Mouse (Mus musculus): Measurements from ENCODE around the gene Dyx1c1.
A peak's percentile ranks its signal among the peaks of the same experiment; 100 is the strongest.

Gene Dyx1c1

DNA sequence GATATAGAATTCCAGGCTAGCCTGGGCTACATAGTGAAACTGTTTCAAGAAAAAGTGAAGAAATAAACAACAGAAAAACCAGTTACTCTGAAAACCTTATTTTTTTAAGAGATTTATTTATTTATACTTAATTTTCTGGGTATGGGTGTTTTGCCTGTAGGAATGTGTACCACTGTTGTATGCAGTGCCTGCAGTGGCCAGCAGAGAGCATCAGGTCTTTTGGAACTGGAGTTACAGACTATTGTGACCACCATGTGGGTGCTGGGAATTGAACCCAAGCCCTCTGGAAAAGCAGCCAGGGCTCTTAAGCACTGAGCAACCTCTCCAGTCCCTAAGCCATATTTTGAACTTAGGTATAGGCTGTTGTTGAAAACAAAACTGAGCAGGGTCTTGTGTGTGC lies 14.4 kb downstream of the Dyx1c1 start:
- DNase-seq (ENCODE audit: low read depth), result no peak

GRCm38 (mm10) chr9:72974734-72975133 lies 16.1 kb downstream of the Dyx1c1 start:
- DNase-seq (ENCODE audit: low read depth), result peak; percentile 79

GRCm38 (mm10) chr9:72975242-72975641 lies 16.7 kb downstream of the Dyx1c1 start:
- DNase-seq (ENCODE audit: low read depth), result no peak

DNA sequence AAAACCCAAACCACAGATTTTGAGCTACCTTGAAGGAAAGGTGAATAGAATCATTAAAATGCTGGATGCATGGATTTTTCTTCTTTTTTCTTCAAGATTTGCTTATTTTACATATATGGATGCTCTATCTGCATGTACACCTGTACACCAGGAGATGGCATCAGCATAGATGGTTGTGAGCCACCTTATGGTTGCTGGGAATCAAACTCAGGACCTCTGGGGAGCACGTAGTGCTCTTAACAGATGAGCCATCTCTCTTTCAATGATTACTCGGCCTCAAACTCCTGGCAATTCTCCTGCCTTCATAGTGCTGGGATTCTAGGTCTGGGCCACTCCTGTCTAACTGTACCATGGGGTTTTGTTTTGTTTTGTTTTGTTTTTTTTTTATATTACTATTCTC lies 24.5 kb downstream of the Dyx1c1 start:
- DNase-seq (ENCODE audit: low read depth), result no peak

DNA sequence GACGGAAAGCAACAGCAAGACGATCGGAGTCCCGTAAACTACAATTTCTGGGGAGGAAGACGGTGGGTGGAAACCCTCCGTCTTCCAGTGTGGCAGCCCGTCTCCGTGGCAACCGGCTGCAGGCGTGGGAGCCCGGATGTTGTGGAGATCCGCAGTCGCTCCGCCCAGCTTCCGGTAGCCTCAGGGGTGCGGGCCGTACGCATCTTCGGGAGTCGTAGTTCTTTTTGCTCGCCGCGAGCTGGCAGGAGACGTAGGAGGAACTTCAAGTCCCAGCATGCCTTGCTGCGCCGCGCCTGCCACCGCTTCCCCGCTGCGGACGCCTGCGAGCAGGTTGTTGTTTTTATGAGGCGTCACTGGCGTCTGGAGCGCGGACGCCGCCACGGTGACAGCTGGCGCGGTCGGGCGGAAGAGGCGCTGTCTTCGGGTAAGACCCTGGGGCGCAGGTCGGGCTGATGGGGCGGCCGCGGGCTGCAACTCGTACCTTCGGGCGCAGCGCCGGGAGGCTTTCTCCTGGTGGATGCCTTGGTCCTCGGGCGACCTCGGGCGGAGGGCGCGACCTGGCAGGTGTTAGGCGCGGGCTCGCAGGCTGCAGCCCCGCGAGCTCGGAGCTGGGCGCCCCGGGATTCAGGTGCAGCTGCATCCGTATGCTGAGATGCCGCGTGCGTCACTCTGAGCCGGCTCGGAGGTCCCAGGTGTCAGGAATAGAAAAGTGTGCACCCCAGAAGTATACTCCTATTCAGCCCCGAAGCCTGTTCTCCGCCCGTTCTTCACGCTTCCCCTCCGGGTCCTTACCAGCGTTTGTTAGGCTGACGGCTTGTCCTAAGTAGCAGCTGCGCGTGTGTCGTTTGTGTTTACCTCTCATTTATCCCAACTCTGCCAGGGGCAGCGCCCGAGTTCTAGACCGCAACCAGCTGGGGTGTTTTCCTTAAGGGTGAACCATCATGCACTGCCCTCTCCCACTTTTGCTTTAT lies 26.9 kb downstream of the Dyx1c1 start, which contains the start of the genes Ccpg1os and Ccpg1:
TSS of gene Ccpg1os (minus strand) at position 133 of the 971 bp plus-strand sequence.
TSS of gene Ccpg1 (plus strand) at position 180 of the 971 bp plus-strand sequence.
- peak; percentile 98 for DNase-seq (ENCODE audit: low read depth)

DNA sequence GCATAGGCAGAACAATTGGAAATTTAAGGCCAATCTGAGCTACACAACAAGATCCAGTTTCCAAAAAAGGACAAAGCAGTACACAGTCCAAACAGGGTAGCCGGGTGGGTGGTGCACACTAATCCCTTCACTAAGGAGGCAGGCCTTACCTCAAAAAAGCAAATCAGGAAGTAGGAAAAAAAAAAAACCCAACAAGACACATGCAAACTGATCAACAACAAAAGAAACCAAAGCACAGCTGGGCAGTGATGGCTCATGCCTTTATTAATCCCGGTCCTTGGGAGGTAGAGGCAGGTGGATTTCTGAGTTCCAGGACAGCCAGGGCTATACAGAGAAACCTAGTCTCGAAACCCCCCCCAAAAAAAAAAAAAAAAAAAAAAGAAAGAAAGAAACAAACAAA lies 29.1 kb downstream of the Dyx1c1 start:
- no peak for DNase-seq (ENCODE audit: low read depth)

DNA sequence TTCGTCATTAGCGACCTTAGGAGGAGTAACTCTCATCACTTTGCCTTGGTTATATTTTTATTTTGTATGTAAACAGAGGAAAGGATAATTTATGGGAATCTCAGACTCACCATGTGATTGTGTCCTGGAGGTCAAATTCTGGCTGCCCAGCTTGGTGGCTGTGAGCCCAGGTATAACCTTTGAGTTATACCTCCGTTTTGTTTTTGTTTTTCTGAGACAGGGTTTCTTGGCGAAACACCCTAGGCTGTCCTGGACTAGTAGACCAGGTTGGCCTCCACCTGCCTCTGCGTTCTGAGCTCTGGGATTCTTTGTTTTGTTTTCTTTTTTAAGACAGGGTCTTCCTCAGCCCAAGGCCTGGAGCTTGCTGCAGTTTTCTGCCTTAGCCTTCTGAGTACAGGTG lies 30.1 kb downstream of the Dyx1c1 start:
- no peak for DNase-seq (ENCODE audit: low read depth)

DNA sequence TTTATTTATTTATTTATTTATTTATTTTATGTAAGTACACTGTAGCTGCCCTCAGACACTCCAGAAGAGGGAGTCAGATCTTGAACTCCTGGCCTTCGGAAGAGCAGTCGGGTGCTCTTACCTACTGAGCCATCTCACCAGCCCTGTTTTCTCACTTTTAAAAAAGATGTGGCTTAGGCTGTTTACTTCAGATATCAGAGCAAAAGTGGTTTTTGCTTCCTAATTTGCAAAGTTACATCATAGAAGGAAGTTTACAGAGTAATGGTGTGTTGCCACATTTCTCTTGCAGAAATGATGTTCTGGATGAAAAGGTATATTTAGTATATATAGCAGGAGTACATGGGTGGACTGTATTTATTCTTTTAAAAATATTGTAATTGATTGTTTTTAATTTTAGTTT lies 32.8 kb downstream of the Dyx1c1 start:
- DNase-seq (ENCODE audit: low read depth), result peak; percentile 70

DNA sequence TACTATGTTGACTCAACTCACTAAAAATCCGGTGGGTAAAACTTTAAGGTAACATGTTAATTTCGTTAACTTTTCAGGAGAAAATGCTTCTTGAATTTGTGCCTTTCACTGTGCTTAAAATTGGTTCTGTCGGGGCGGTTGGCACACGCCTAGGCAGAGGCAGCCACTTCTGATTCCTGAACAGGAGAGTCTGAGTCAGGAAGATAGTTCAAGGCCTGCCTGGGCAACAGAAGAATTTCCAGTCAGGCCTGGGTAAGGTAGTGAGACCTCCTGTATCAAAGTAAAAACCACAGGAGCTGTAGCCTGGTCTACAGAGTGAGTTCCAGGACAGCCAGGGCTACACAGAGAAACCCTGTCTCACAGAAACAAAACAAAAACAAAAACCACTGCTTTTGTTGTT lies 34.0 kb downstream of the Dyx1c1 start:
- DNase-seq (ENCODE audit: low read depth), result no peak

GRCm38 (mm10) chr9:72996167-72996566 lies 37.6 kb downstream of the Dyx1c1 start:
- DNase-seq (ENCODE audit: low read depth), result no peak

DNA sequence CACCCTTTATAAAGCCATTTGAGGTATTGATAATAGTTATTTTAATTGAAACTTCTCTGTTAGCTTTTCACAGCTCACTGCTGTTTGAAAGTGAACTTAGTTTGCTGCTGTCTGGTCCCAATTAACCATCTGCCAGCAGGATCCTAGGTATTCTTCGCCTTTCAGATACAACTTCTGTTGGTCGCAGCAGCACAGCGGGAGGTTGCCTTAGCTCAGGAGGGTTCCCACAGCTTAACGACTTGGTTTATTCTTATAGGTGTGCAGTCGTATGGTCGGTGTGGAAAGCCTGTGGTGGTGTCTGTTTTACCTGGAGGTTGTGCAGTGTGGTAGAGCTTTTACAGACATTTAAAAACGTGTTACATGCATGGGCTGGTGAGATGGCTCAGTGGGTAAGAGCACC lies 38.2 kb downstream of the Dyx1c1 start:
- no peak for DNase-seq (ENCODE audit: low read depth)

DNA sequence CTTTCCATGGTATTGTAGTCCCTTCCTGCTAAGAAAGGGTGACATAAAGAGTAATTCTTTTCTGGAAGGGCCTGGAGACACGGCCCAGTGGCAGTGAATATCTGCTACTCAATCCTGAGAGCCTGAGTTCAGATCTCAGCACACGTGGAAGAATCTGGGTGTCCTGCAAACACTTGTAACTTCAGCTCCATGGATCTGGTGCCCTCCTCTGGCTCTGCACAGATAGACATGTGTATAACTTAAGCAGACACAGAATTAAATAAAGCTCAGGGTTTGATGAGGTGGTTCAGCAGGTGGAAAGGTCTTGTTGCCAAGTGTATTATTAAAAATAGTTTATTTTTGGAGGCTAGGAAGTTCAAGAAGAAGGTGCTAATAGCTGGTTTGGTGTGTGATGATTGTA lies 41.9 kb downstream of the Dyx1c1 start:
- DNase-seq (ENCODE audit: low read depth), result peak; percentile 32

DNA sequence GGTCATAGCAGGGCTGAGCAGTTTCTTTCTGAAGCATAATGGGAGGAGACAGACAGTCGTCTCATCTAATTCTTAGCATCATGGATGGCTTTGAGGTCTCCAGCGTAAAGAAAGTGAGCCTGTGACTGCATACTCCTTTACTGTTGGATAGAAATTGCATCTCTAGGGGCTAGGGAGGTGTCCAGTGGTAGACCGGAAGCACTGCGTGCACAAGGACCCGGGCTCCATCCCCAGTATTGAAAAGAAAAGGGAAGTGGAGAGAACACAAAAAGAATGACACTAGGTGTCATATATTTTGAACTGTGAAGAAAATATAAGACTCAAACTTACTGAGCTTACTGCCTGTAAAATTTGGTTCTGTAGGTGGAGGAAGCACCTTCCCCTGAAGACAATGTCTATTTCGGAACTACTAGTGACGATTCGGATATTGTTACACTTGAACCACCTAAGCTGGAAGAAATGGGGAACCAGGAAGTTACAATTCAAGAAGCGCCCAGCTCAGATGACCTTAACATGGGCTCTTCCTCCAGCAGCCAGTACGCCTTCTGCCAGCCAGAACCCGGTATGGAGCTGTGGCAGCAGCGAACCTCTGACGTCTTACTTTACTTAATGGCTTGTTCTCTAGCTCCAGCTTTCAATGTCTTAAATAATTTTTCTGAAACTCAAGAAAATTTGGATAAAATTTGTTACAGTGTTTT lies 42.9 kb downstream of the Dyx1c1 start:
- DNase-seq (ENCODE audit: low read depth), result no peak

- DNase-seq (ENCODE audit: low read depth), result no peak
Measured at GRCm38 (mm10) chr9:73002177-73002576, 43.6 kb downstream of the Dyx1c1 start.

GRCm38 (mm10) chr9:73004076-73004475 lies 45.5 kb downstream of the Dyx1c1 start:
- no peak for DNase-seq (ENCODE audit: low read depth)

DNA sequence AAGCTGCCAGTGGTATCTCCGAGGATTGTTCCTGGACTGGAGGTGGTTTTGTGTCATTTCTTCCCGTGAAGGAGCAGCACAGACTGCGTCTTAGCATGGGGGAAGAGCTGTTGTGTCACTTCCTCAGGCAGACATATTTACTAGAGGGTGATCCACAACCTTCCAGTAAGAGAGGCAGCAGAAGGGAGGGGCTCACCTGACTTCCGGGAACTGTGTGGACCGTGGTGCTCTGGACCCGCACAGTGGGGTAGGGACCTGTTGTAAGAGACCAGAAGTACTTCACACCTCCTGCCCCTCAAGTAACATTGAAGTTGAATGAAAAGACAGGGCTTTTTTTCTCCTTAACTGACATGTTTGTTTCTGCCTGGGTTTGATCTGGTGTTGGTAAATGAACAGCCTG lies 46.5 kb downstream of the Dyx1c1 start:
- DNase-seq (ENCODE audit: low read depth), result no peak

DNA sequence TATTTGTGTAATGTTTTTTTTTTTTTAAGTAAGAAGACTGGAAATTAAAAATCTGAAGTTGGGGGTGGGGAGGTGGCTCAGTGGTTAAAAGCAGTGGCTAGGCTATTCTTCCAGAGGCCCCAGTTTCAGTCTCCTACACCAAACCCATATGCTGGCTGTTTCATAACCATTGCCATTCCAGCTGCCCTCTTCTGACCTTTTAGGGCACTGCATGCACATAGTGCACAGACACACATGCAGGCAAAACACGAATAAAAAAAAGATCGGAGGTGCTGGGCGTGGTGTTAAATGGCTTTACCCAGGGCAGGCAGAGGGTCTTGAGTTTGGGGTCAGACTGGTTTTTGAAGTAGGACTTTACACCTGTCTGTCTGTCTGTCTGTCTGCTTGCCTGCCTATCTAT lies 47.6 kb downstream of the Dyx1c1 start:
- peak; percentile 26 for DNase-seq (ENCODE audit: low read depth)

DNA sequence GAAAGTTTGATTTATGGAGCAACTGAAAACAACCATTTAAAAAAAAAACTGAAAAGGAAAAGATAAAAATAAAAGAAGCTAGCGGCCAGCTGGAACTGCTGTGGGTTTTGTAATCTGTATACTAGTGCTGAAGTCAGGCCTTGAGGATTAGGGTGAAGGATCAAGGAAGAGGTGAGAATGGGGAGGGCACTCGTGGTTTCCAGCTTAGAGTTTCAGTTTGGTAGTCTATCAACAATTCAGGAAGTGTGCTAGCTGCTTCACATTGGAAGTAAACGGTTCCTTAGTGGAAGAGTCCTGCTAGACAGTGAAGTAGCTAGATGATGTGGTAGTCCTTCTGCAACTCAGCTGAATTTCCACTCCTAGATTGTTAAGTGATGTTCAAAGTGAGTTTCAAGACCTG lies 49.8 kb downstream of the Dyx1c1 start:
- peak; percentile 49 for DNase-seq (ENCODE audit: low read depth)

- no peak for DNase-seq (ENCODE audit: low read depth)
Measured at GRCm38 (mm10) chr9:73012629-73013028, 54.0 kb downstream of the Dyx1c1 start.

DNA sequence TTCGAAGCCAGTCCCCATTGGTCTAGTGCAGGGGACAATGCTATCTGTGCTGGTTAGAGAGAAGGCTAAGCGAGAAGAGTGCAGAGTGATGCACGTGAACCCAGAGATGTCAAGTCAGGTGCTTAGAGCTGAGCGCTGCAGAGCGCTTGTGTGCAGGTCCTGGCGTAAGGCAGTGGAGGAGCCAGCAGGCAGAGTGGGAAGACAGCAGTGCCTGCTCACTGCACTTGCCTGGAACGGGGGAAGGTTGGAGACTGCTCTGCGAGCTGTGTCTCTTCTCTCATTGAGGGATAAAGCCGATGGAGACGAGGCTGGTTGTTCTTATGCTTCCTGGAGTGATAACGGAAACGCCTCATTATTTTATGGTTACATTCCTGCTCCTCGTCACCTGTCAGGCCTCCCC lies 56.1 kb downstream of the Dyx1c1 start:
- DNase-seq (ENCODE audit: low read depth), result no peak

DNA sequence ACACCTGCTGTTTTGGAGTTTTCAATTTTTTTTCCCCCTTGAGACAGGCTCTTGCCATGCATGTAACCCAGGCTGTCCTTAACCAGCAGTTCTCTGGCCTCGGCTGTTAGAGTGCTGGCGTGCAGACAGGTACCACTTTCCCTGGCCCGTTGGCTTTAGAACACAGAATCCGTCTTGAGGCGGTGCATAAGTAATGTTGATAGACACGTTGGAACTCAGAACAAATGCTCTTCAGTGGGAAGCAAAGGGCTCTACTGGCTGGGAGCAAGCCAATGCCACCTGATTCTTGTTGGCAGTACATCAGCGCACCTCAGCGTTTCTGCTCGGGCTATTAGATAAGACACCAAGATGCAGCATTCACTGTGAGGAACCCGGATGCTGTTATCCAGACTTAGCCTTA lies 61.3 kb downstream of the Dyx1c1 start:
- DNase-seq (ENCODE audit: low read depth), result no peak

DNA sequence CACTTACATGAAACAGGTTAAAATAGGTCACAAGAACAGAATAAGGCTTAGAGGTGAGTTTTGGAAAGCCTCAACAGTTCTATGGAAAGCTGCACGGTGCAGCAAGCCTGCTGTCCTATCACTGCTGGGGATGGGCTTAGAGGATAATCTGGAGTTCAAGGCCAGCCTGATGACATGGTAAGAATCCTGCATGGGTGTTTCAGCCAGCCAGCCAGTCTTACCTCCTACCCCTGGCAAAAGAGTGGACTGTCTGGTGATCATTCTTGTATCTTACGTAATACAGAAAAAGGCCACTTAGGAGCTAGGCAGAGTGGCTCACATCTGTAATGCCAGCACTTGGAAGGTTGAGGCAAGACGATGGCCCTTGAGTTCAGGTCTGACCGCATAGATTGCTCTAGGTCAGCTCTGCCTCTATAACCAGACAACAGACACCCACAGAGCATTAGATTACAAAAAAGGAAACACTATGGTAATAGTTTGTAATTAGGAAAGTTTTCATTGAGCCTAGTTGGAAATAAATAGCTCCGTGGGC lies 62.0 kb downstream of the Dyx1c1 start:
- no peak for DNase-seq (ENCODE audit: low read depth)

All from 416B (cell line).